Mouse (Mus musculus): ENCODE results near the gene Hist1h2bp. TPM values are rescaled to one million over a fixed set of nuclear protein-coding genes. Genes with fewer than 3 reads are reported as not detected.
"Not testable (repeated sequence)": the region's sequence is repeated elsewhere in the genome, so short reads cannot be mapped to it uniquely, and the experiment has no call there.

The Hist1h2bp gene
- total RNA-seq, 2 experiments from 2014 or later, result 32.1 to 32.8 TPM

- DNase-seq; intact Hi-C loops (cut with DNase I; ENCODE audit: low total_unique reads): not testable (repeated sequence)
Observed at GRCm38 (mm10) chr13:21782361-21783254, 4.7 kb upstream of the Hist1h2bp start.

DNA sequence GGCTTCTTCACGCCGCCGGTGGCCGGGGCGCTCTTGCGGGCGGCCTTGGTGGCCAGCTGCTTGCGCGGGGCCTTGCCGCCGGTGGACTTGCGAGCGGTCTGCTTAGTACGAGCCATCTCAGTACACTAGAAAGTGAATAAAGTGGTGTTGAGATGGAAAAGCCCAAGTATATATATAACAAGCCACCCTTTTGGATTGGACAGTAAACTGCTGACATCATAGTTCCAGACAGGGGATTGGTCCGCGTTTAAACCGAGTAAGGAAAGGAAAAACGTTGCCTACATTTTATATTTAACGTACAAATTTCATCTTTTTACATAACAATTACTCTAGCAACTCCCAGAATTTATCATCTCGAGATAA lies 4.0 kb upstream of the Hist1h2bp start, which contains the start of gene Hist1h3i:
Gene Hist1h3i, minus strand, starts transcription at position 116 of the 363 bp plus-strand sequence.
- intact Hi-C loops (cut with DNase I; ENCODE audit: low total_unique reads), result no loop called here
- DNase-seq, result peak; percentile 7

- DNase-seq, result no peak
- intact Hi-C loops (cut with DNase I; ENCODE audit: low total_unique reads), result no loop called here
Observed at GRCm38 (mm10) chr13:21783734-21784161, 3.5 kb upstream of the Hist1h2bp start.

- no peak for DNase-seq
- intact Hi-C loops (cut with DNase I; ENCODE audit: low total_unique reads), result no loop called here
Observed at GRCm38 (mm10) chr13:21784311-21784710, 3.0 kb upstream of the Hist1h2bp start.

GRCm38 (mm10) chr13:21786189-21786898 lies 917 bp upstream of the Hist1h2bp start:
- intact Hi-C loops (cut with DNase I; ENCODE audit: low total_unique reads), result no loop called here
- no peak for DNase-seq

- intact Hi-C loops (cut with DNase I; ENCODE audit: low total_unique reads), result no loop called here
Observed at GRCm38 (mm10) chr13:21787760-21788593, 716 bp downstream of the Hist1h2bp start.

DNA sequence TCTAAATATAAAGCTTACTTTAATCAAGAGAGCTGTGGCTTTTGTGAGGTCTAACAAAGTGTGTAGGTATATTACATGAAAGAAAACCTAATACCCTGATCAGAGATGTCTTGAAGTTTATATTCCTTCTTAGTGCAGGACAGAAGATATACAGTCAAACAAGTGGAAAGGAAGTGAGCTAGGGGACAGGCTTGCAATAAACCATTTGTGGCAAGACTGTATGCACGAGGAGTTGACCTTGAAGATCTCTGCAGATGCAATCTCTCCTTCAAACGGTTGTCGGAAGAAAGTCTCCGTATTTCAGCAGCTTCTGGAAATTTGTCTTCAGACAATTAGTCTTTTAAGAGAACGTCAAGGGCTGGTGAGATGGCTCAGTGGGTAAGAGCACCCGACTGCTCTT lies 2.7 kb downstream of the Hist1h2bp start:
- intact Hi-C loops (cut with DNase I; ENCODE audit: low total_unique reads), result no loop called here
- no peak for DNase-seq

More at GRCm38 (mm10) chr13:21787760-21788593, 716 bp downstream of the Hist1h2bp start:
- DNase-seq, result no peak

DNA sequence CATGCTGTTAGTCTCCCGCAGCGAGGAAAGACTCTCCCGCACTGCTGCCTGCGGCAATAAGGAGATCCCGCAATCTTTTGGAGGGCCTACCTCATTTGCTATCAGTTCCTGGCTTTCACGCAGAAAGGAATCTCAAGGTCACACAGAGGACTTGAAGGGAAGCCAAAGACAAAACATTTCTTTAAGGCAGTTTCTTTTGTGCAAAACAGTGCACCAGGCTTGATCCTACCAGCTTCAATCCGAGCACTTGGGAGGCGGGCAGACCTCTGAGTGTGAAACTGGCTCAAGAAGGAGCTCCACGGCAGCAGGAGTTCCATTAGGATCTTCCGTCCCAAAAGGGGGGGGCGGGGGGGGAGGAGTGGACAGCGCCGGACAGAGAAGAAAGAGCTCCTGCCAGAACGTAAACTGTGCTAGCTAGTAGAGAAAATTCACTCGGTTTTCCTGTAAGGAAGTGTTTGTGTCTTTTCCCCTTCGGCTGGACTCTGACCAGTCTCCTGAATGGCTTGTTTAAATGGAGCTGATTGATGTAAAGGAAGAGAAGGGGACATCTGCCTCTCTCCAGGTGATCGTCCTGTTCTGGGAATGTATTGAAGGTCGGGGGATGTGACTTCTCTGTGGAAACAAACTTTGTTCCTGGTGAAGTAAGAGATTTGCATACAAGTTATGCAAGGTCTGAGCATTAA lies 3.5 kb downstream of the Hist1h2bp start:
- intact Hi-C loops (cut with DNase I; ENCODE audit: low total_unique reads), result no loop called here

DNA sequence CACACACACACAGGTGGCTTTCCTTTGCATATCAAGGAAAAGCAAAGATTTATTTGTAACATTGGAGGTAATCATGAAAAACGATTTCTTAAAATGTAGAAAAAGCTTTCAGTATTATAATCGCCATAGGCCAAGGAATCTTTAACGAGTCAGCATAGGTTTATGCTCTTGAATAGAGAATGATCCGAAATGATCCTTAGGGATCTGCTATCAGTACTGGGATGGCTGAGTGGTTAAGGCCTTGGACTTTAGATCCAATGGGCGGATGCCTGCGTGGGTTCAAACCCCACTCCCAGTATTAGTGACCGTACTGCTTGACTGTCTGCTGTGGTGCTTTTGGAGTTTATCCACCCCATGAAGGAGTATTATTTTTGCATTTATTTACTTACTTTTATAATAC lies 8.3 kb downstream of the Hist1h2bp start:
- DNase-seq, result no peak
- intact Hi-C loops (cut with DNase I; ENCODE audit: low total_unique reads), result no loop called here

More for the DNA sequence above, 3.5 kb downstream of the Hist1h2bp start:
- DNase-seq, result no peak

- DNase-seq; intact Hi-C loops (cut with DNase I; ENCODE audit: low total_unique reads): not testable (repeated sequence)
Observed at GRCm38 (mm10) chr13:21797163-21797562, 9.9 kb downstream of the Hist1h2bp start.

DNA sequence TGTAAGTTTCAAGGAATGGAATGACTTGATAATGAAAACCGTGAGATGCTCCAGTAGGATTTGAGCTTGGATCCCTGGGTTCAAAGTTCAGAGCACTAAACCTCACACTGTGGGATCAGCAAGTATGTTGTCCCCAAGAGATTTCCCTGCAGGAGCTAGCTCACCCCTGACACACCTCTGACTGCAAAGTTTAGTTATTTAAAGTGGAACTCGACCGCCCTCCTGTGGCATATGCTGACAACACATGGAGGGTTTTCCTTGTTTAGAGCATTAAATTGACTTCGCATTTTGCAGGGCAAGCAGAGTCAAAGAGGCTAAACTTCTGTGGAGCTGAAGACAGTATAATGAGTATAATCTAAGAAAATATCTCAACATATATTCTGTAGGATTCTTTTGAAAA lies 15.8 kb downstream of the Hist1h2bp start:
- intact Hi-C loops (cut with DNase I; ENCODE audit: low total_unique reads); DNase-seq: not testable (repeated sequence)

DNA sequence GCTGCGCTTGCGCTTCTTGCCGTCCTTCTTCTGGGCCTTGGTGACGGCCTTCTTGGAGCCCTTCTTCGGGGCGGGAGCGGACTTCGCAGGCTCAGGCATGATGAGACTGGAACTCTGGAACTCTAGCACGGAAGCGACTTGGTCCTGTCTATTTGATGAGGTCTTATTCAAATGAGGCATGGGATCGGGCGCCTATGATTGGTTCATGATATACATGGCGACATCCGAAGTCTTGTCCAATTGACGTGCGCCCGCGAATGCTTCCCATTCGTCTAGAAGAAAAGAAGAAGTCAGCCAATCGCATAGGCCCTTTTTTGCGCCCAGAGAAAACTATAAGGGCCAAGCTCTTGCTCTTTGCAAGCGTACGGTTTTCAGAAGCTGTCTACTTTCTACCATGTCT lies 22.8 kb downstream of the Hist1h2bp start, which contains the start of the genes Hist1h2bq and Hist1h2ao:
Gene Hist1h2bq, minus strand, starts transcription at position 125 of the 400 bp plus-strand sequence.
Gene Hist1h2ao, plus strand, starts transcription at position 393 of the 400 bp plus-strand sequence.
- intact Hi-C loops (cut with DNase I; ENCODE audit: low total_unique reads), result not testable (repeated sequence)

DNA sequence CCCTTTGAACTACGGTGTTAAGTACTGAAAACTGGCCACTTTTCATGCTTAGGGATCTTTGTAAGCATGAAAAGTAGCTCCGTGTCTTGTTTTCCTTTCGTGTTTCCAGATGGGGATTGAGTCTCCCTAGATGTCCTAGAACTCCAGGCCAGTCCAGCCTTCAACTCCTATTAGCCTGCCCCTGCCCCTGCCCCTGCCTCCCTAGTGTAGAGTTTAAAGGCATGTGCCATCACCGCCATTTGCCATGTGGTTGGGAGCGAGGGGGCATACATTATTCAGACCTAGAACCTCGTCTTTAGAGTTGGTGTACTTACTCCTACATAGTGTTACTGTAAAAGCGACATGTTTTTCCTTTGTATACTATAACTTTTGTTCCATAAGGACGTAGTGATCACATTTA lies 23.8 kb downstream of the Hist1h2bp start:
- DNase-seq; intact Hi-C loops (cut with DNase I; ENCODE audit: low total_unique reads): not testable (repeated sequence)

More for the DNA sequence above, 22.8 kb downstream of the Hist1h2bp start, which contains the start of the genes Hist1h2bq and Hist1h2ao:
- not testable (repeated sequence) for DNase-seq

GRCm38 (mm10) chr13:21811539-21811938 lies 24.3 kb downstream of the Hist1h2bp start, which contains the start of gene Hist1h4m:
Hist1h4m (plus strand) TSS chr13:21811746.
- DNase-seq; intact Hi-C loops (cut with DNase I; ENCODE audit: low total_unique reads): not testable (repeated sequence)

DNA sequence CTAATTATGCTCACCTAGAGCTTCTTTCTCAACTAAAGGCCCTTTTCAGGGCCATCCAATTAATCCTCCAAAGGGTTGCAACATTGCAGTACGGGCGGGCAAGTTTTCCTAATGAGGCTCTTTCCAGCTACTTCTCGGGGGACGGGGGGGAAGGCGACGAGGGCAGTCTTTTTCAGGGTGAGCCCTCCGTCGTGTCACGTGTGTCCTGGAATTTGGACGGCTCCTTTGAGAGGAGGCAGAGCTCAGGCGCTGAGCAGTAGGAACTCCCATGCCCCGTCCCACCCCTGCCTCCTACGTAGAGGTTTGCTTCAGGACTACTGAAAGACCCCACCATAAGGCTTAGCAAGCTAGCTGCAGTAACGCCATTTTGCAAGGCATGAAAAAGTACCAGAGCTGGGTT lies 24.8 kb downstream of the Hist1h2bp start:
- intact Hi-C loops (cut with DNase I; ENCODE audit: low total_unique reads); DNase-seq: not testable (repeated sequence)

DNA sequence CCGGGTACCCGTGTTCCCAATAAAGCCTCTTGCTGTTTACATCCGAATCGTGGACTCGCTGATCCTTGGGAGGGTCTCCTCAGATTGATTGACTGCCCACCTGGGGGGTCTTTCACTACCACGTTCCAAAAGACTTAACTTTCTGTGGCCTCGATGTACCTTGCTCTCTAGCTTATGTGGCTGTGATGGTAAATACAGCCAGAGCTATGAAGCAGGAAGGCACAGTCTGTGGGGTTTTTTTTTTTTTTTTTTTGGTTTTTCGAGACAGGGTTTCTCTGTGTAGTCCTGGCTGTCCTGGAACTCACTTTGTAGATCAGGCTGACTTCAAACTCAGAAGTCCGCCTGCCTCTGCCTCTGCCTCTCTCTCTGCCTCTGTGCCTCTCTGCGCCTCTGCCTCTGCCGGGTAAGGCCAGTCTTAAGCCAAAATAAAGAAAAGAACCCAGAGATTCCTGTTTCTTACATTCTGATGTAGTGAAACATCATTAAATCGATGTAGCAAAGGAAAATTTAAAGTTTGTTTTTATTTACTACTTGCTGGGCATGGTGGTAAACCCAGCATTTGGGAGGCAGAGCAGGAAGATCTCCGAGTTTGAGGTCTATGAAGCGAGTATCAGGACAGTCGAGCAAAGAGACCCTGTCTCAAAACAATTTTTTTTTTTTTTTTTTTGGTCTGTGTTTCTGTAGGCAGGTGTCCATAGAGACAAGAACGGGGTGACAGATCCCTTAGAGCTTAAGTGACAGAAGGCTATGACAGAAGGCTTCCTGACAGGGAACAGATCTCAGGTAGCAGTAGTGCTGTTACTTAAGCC lies 33.0 kb downstream of the Hist1h2bp start:
- not testable (repeated sequence) for DNase-seq
- intact Hi-C loops (cut with DNase I; ENCODE audit: low total_unique reads), result loop anchor here (10.0 kb wide), 1 partner anchor 215 kb away; the partner anchor contains the start of genes Hist1h2ah and Hist1h2bk

DNA sequence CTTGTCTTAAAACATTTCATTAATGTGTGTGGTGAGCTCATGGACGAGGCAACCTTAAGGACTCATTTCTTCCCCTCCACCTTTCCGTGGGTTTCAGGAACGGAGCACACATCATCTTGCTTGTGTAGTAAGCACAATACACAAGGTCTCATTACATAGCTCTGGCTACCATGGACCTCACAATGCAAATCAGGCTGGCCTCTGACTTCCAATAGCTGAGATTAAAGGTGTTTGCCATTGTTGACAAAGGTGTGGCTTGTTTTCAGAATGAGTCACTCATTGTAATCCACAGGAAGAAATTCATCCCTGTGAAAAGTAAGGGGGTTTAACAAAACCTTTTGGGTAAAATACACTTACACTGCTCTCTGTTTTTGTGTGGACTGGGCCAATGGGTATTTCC lies 41.2 kb downstream of the Hist1h2bp start:
- DNase-seq, result no peak
- intact Hi-C loops (cut with DNase I; ENCODE audit: low total_unique reads), result loop anchor here (10.0 kb wide), 1 partner anchor 206 kb away; the partner anchor contains the start of genes Hist1h2ah and Hist1h2bk

DNA sequence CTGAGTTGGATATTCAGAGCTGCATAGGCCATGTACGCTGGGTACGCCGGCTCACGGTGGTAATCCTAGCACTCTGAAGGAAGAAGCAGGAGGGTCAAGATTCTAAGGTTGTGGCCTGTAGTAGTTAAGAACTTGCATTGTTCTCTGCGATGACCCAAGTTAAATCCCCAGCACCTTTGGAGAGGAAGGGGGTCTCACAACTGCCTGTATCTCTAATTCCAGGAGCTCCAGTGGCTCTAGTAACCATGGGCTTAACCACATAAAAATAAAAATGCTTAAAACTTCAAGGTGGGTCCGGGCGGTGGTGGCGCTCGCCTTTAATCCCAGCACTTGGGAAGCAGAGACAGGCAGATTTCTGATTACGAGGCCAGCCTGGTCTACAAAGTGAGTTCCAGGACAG lies 43.1 kb downstream of the Hist1h2bp start:
- intact Hi-C loops (cut with DNase I; ENCODE audit: low total_unique reads), result no loop called here
- DNase-seq, result no peak
